Mouse (Mus musculus) fibroblast of lung, adult 2 months (primary cell): ENCODE data around the gene Camk1.

Experiments
- DNase-seq: peaks from one replicate; pipeline ENCODE4 v3.0.0-alpha.2; 2011; ENCODE audit warnings: low read depth

Gene Camk1

DNA sequence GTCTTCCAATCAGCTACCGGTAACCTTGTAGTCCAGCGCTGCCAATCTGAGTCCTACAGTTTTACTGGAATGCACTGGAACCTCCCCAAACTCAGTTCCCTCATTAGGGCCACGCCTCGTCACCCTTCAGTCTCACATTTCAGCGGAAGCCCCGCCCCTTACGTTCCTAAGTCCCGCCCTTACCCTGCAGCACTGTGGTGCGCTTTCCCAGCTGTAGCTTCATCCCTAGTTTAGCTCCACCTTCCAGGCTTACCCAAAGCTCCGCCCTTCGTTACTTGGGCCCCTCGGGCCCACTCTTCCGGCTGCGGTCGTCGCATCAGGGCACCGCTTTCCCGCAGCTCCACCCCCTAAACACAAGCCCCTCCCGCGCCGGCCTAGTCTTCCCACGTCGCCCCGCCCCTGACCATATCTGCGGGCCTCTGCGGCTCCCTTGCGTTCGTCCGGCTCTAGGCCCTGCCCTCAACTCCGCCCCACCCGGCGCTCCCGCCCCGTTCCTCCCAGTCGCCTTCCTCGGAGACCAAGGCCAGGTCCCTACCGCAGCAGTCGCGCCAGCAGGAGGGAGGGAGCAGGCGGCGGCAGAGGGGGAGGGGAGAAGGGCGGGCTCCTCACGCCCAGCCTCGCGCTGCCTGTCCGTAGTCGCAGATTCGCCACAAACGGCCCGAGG is 37.3 kb downstream of the Camk1 start:
- peak; percentile 99 for DNase-seq

DNA sequence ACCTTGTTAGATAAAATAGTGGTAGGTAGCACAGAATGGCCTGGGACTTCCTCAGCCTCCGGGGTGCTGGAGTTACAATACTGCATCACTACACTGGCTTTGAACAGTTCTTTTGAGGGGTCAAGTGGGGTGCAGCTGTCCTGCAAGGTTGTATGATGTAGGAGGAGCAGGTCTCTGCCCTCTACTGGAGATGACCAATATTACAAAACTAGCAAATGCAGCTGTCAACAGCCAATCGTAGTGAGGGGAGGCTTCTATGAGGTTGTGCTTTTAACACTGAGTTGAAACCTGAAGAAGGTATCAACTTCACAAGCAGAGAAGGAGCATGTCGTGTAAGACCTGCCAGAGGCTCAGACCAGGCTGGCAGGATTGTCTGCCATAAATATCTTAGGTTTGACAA is 41.5 kb downstream of the Camk1 start:
- no peak for DNase-seq

DNA sequence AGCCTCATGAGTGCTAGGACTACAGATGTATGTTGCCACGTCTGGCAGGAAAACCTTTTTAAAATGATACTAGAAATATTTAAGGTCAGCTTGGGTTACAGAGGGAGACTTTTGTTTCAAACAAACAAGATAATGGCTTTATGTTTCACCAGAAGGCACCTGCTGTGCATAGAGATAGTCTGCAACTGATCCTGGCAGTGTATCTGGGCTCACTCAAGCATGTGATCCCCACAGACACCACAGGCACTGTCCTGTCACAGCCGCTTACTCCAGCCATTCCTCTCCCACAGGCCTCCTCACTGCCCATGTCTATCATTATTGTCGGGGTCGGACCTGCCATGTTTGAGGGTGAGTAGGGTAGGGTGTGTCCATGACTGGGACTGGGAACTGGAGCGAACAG is 42.4 kb downstream of the Camk1 start:
- DNase-seq: no peak

DNA sequence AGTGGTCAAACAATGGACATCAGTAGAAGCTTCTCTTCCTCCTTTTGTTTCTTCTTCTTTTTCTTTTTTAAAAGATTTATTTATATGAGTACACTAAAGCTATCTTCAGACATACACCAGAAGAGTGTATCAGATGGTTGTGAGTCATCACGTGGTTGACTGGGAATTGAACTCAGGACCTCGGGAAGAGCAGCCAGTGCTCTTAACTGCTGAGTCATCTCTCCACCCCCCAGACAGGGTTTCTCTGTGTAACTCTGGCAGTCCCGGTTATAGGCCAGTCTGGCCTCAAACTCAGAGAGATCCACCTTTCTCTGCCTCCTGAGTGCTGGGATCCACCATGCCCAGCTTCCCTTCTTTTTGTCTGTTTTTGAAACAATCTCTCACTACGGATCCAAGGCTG is 47.1 kb downstream of the Camk1 start:
- DNase-seq: peak; percentile 37

DNA sequence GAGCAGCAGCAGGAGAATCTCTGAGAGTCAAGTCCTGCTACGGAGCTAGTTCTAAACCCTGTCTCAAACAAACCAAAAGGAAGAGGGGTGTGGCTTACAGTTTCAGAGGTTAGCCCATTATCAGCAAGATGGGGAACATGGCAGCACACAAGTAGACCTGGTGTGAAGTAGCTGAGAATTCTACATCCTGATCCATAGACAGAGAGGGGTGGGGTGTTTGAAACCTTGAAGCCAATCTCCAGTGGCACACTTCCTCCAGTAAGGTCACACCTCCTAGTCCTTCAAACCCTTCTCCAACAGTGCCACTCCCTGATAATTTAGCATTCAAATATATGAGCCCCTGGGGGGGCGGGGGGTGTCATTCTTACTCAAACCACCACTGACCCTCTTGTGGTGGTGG is 47.7 kb downstream of the Camk1 start:
- DNase-seq: no peak

DNA sequence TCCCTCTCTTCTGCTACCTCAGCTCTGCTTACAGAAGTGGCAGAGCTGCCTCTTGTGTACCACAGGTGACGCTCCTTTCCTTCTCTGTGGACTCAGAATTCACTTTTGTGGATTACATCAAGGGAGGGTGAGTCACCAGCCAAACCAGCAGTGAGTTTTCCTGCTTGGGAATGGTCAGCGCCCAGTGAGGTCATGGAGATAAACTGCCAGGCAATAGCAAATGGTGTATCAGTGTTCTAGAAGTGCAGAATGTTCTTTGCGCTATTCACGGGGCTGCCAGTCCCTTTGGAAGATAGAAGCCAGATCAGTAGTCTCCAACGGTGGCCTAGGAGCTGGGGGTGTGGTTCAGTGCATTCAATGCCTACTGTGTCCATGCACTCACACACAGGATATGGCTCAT is 50.8 kb downstream of the Camk1 start:
- DNase-seq: no peak

DNA sequence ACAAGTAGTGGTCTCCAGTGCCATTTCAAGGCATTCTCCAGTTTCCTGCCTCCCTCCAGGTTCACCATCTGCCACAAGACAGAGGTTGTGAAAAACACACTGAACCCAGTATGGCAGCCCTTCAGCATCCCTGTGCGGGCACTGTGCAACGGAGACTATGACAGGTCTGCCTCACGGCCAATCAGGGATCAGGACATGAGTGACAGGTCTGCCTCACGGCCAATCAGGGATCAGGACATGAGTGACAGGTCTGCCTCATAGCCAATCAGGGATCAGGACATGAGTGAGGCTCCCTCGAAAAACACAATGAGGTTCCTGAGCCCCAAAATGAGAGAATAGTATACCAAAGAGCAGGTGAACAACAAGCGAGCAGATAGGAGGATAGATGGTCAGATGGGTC is 53.4 kb downstream of the Camk1 start:
- DNase-seq: no peak

GRCm38 (mm10) chr6:113289346-113289745 is 54.4 kb downstream of the Camk1 start:
- no peak for DNase-seq

DNA sequence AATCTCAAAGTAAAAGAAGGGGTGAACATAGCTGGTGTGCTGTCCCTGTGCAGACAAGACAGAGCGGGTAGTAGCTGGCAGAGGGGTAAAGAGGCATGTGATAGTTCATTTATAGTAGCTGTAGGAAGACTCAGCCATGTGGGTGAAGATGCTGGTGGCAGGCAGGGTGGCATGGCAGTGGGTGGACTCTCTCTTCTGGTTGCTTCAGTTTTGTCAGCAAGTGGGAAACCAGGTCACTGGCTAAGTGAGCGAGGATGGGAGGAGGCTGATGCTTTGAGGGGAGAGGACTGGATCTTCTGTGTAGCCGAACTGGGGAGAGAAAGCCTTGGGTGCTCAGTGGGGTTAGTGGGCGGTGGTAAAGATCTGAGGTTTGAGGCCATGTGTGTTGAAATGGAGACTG is 56.5 kb downstream of the Camk1 start:
- DNase-seq: no peak

- DNase-seq: no peak
Measured at GRCm38 (mm10) chr6:113286316-113286715, 57.5 kb downstream of the Camk1 start.

GRCm38 (mm10) chr6:113284931-113285330 is 58.9 kb downstream of the Camk1 start:
- DNase-seq: no peak
